Mouse (Mus musculus) liver, adult 2 months (tissue): ENCODE measurements around the gene Gnpat.
A peak's percentile ranks its signal among the peaks of the same experiment; 100 is the strongest.

Source experiments
- CTCF ChIP-seq: fragments of 200-500 bp; IDR thresholded peaks from 2 replicates; pipeline ENCODE4 v1.5.1; 2011; ENCODE audit warnings: low read depth, low read length, control low read depth
- POLR2A ChIP-seq: fragments of 200-500 bp; IDR thresholded peaks from 2 replicates; pipeline ENCODE4 v1.6.1; 2011; ENCODE audit warnings: low read length, control low read depth; ENCODE audit not compliant: insufficient read depth; ENCODE audit errors: extremely low read depth

- peak; percentile 39 for TF ChIP-seq CTCF
- no peak for TF ChIP-seq POLR2A
Observed at GRCm38 (mm10) chr8:124921369-124922279, 58.8 kb downstream of the Gnpat start.
